8 mouse cellular contexts compared by ENCODE assay signal in genomic region chr8:54529382-54530296, GRCm38 (mm10). TPM values are rescaled to one million over a fixed set of nuclear protein-coding genes. Genes with fewer than 3 reads are reported as not detected.
DNase-seq lines count a peak whose midpoint lies in the region; ATAC-seq lines count a peak whose summit lies in the region.

Gene Asb5 (plus strand): TSS chr8:54529580.
Gene Spcs3 (minus strand): TSS chr8:54529998.

- peak; percentile 89 for ATAC-seq in megakaryocyte progenitor cell, adult 5-6 weeks (replicated peaks; ENCODE audit: poor library complexity)

- peak; percentile 97 for DNase-seq in adipocyte (ENCODE audit: low spot score)
- peak; percentile 93 for DNase-seq in embryo, embryonic 10 days (ENCODE audit: low spot score)
- peak; percentile 97 for DNase-seq in gastrocnemius, postnatal 10 days
- DNase-seq in induced T-regulatory cell, adult 2 months (ENCODE audit: low read depth): peak; percentile 98
- DNase-seq in left cerebral cortex, adult 9 months (ENCODE audit: low spot score in 2 of 2): peak; percentile 77 to 95
- DNase-seq in right cerebral cortex, postnatal 14 days: peak; percentile 97
- peak; percentile 93 to 95 for DNase-seq in urinary bladder, postnatal 36 days (ENCODE audit: low spot score in 2 of 2)

RNA-seq across cellular contexts. Expression of gene Asb5, which starts in this region (rescaled TPM):
- total RNA-seq in gastrocnemius, postnatal 10 days (2021): 100 to 1,000 TPM; 124 to 132 TPM
- total RNA-seq in megakaryocyte progenitor cell, adult 5-6 weeks (2015): 0.66 and 1.4 TPM in 2 replicates
- total RNA-seq in megakaryocyte progenitor cell, adult 5-6 weeks (2017): 0.33 TPM in 1 of 2 replicates, not detected in the other

RNA-seq across cellular contexts. Expression of gene Spcs3, which starts in this region (rescaled TPM):
- total RNA-seq in gastrocnemius, postnatal 10 days (2021): 10 to 100 TPM; 22.8 to 28.2 TPM
- 245 and 259 TPM in 2 replicates for total RNA-seq in megakaryocyte progenitor cell, adult 5-6 weeks (2015)
- 171 and 192 TPM in 2 replicates for total RNA-seq in megakaryocyte progenitor cell, adult 5-6 weeks (2017)

Comparison
In these comparisons a context has a peak if more than half of its experiments do, and no peak if none do; other contexts are left out.
1. Peak in every context shown above with its lines: DNase-seq and ATAC-seq.
2. RNA of gene Asb5 (total RNA-seq): 124 to 132 TPM in gastrocnemius, postnatal 10 days; 0.33 to 1.4 TPM in megakaryocyte progenitor cell, adult 5-6 weeks; every median in the first group is over 10 times any median in the second.
3. RNA of gene Spcs3 (total RNA-seq): 171 to 259 TPM in megakaryocyte progenitor cell, adult 5-6 weeks; 22.8 to 28.2 TPM in gastrocnemius, postnatal 10 days; every median in the first group is over 4 times any median in the second.